In the genomic region with DNA sequence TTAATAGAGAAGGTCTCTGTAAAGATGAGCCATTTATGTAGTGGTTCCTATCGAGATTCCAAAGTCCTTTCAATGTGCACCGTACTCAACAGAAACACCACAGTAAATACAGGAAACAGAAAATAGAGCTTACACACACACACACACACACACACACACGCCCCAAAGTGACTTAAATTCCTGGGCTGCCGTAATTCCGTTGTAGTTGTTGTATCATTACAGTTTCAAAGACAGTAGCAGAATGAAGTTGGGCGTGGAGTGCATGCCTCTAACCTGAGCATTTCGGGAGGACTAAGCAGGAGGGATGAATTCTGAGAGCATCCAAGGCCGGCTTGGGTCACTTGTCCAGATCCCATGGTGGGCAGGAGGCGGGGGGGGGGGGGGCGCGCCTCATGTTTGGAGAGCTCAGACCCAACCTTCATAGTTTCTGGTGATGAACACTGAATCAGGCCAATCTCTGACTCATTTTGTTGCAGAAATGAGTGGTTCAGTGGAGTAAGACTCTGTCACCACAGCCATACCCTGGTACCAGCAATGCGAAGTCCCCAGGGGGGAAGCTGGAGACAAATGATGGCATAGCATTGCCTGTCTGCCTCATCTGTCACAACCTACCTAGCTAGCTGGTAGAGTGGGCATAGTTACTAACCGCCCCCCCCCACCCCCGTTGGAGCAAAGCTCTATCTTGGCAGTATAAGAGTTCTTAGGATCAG, we compare ENCODE assay signal across 11 mouse cellular contexts. TPM values are rescaled to one million over a fixed set of nuclear protein-coding genes. Genes with fewer than 3 reads are reported as not detected.
DNase-seq lines count a peak whose midpoint lies in the region; ATAC-seq and TF ChIP-seq lines count a peak whose summit lies in the region.
"Had no signal": no experiment of that assay in that cellular context is flagged by ENCODE, and none has a peak within 500 bp of the region (broad histone marks: within the 10 kb centered on the region; RNA-seq: fewer than 3 reads in every experiment).

No protein-coding gene starts in this region.

- H3K36me3 ChIP-seq in intestine, embryonic 16.5 days (ENCODE audit: control insufficient read depth, insufficient read depth, low read length) = no peaks in the 10 kb centered on the region
- H3K36me3 ChIP-seq in intestine, embryonic 15.5 days = no peaks in the 10 kb centered on the region
- peaks cover 21% of the 10 kb centered on the region for H3K36me3 ChIP-seq in ES-E14 (ENCODE audit: control insufficient read depth, insufficient read depth, low read length, poor library complexity, severe bottlenecking)
- H3K36me3 ChIP-seq in liver, embryonic 15.5 days (replicated peaks) = no peaks in the 10 kb centered on the region
- H3K36me3 ChIP-seq in forebrain, postnatal 0 days (ENCODE audit: insufficient read depth) = no peaks in the 10 kb centered on the region
- H3K36me3 ChIP-seq: embryonic facial prominence, embryonic 12.5 days; limb, embryonic 12.5 days had no signal

- DNase-seq in B cell, adult 2 months = peak; percentile 30 to 48
- no peak for DNase-seq in ES-E14 (ENCODE audit: low read depth, low spot score)
- no peak for DNase-seq in forebrain, postnatal 0 days
- no peak for DNase-seq in ovary, postnatal 36 days (ENCODE audit: low spot score)
- no peak for DNase-seq in testis, postnatal 14 days (ENCODE audit: low spot score)
- DNase-seq: right cerebral cortex, postnatal 4 days had no signal

- 85% methylated on average over 14 of the region's 14 CpGs for WGBS in intestine, embryonic 16.5 days
- WGBS in intestine, embryonic 15.5 days = 84% methylated on average over 14 of the region's 14 CpGs
- 77% methylated on average over 14 of the region's 14 CpGs for WGBS in liver, embryonic 15.5 days (ENCODE audit: insufficient replicate concordance)
- 87% methylated on average over 14 of the region's 14 CpGs for WGBS in forebrain, postnatal 0 days

- in situ Hi-C loops in ES-E14 (cut with MboI; ENCODE audit: low sequenced_read_pairs in 2 of 2, unreplicated experiment in 2 of 2) = no loop called here

- no peaks in the 10 kb centered on the region for H3K9me3 ChIP-seq in intestine, embryonic 16.5 days (ENCODE audit: control insufficient read depth, low read length)
- no peaks in the 10 kb centered on the region for H3K9me3 ChIP-seq in intestine, embryonic 15.5 days
- H3K9me3 ChIP-seq in ES-E14 (ENCODE audit: control insufficient read depth, insufficient read depth, low read depth, low read length) = no peaks in the 10 kb centered on the region
- no peaks in the 10 kb centered on the region for H3K9me3 ChIP-seq in liver, embryonic 15.5 days (replicated peaks)
- H3K9me3 ChIP-seq in forebrain, postnatal 0 days (ENCODE audit: low read length) = no peaks in the 10 kb centered on the region
- H3K9me3 ChIP-seq: embryonic facial prominence, embryonic 12.5 days; limb, embryonic 12.5 days had no signal

- no peak for TF ChIP-seq CTCF in forebrain, postnatal 0 days (IDR thresholded peaks at IDR 0.05; ENCODE audit: low read depth)

- H3K27ac ChIP-seq in intestine, embryonic 16.5 days (ENCODE audit: low read length) = no peak overlapping the region
- H3K27ac ChIP-seq in intestine, embryonic 15.5 days = no peak overlapping the region
- H3K27ac ChIP-seq in ES-E14 (ENCODE audit: insufficient read depth, low read depth, low read length, poor library complexity, severe bottlenecking) = peak overlapping the region; percentile 97; the same call in 1 of the 2 replicates
- H3K27ac ChIP-seq in liver, embryonic 15.5 days (replicated peaks) = no peak overlapping the region
- H3K27ac ChIP-seq in forebrain, postnatal 0 days (ENCODE audit: low read depth, low read length) = no peak overlapping the region
- H3K27ac ChIP-seq: embryonic facial prominence, embryonic 12.5 days had no signal

- H3K4me3 ChIP-seq in intestine, embryonic 16.5 days (ENCODE audit: low read length) = no peak overlapping the region
- H3K4me3 ChIP-seq in intestine, embryonic 15.5 days (replicated peaks) = no peak overlapping the region
- H3K4me3 ChIP-seq in ES-E14 (ENCODE audit: insufficient read depth in 1 of 2, low read depth in 1 of 2, low read length in 2 of 2, poor library complexity in 1 of 2, severe bottlenecking in 1 of 2) = peak overlapping the region; percentile 44 to 49
- H3K4me3 ChIP-seq in liver, embryonic 15.5 days (replicated peaks) = no peak overlapping the region
- no peak overlapping the region for H3K4me3 ChIP-seq in forebrain, postnatal 0 days (ENCODE audit: low read depth, low read length)
- H3K4me3 ChIP-seq: embryonic facial prominence, embryonic 12.5 days; limb, embryonic 12.5 days had no signal

- ATAC-seq in intestine, embryonic 16.5 days = 0 out of 2 replicates have a peak, but pooled peaks have one; percentile 7
- ATAC-seq in intestine, embryonic 15.5 days = no peak
- ATAC-seq in liver, embryonic 15.5 days (ENCODE audit: insufficient read depth) = no peak
- ATAC-seq in forebrain, postnatal 0 days = no peak

- no peak overlapping the region for H3K9ac ChIP-seq in intestine, embryonic 16.5 days (ENCODE audit: low read depth, low read length)
- H3K9ac ChIP-seq in intestine, embryonic 15.5 days = no peak overlapping the region
- peak overlapping the region; percentile 49 for H3K9ac ChIP-seq in ES-E14 (ENCODE audit: insufficient read depth, low read depth, low read length, poor library complexity, severe bottlenecking)
- no peak overlapping the region for H3K9ac ChIP-seq in liver, embryonic 15.5 days
- no peak overlapping the region for H3K9ac ChIP-seq in forebrain, postnatal 0 days
- H3K9ac ChIP-seq: embryonic facial prominence, embryonic 12.5 days; limb, embryonic 12.5 days had no signal

- H3K4me1 ChIP-seq in intestine, embryonic 16.5 days (ENCODE audit: control insufficient read depth, insufficient read depth, low read length) = peaks cover 6% of the 10 kb centered on the region
- H3K4me1 ChIP-seq in intestine, embryonic 15.5 days (replicated peaks) = peaks cover 5% of the 10 kb centered on the region
- H3K4me1 ChIP-seq in ES-E14 (ENCODE audit: control insufficient read depth in 2 of 2, insufficient read depth in 2 of 2, low read length in 2 of 2, poor library complexity in 1 of 2) = peaks cover 16 to 28% of the 10 kb centered on the region in 2 experiments
- peaks cover 67% of the 10 kb centered on the region for H3K4me1 ChIP-seq in liver, embryonic 15.5 days (replicated peaks)
- peaks cover 7% of the 10 kb centered on the region; the same call in 1 of the 2 replicates for H3K4me1 ChIP-seq in forebrain, postnatal 0 days (ENCODE audit: insufficient read depth)

- no peaks in the 10 kb centered on the region for H3K27me3 ChIP-seq in intestine, embryonic 16.5 days (replicated peaks; ENCODE audit: control insufficient read depth, insufficient read depth, low read length)
- no peaks in the 10 kb centered on the region for H3K27me3 ChIP-seq in intestine, embryonic 15.5 days (replicated peaks)
- no peaks in the 10 kb centered on the region for H3K27me3 ChIP-seq in liver, embryonic 15.5 days
- H3K27me3 ChIP-seq in forebrain, postnatal 0 days (ENCODE audit: insufficient read depth, low read length) = no peaks in the 10 kb centered on the region
- H3K27me3 ChIP-seq: limb, embryonic 12.5 days had no signal

- no peak overlapping the region for H3K4me2 ChIP-seq in intestine, embryonic 16.5 days (ENCODE audit: low read depth, low read length)
- no peak overlapping the region for H3K4me2 ChIP-seq in intestine, embryonic 15.5 days (replicated peaks)
- H3K4me2 ChIP-seq in liver, embryonic 15.5 days = peak overlapping the region; percentile 71; the same call in 1 of the 2 replicates
- H3K4me2 ChIP-seq in forebrain, postnatal 0 days (ENCODE audit: low read depth) = no peak overlapping the region

TF ChIP-seq in ES-E14, 5 proteins besides CTCF, POLR2A, EP300 and RAD21:
- no peak for TF ChIP-seq HCFC1 (IDR thresholded peaks at IDR 0.05; ENCODE audit: borderline replicate concordance, insufficient read depth, low read length)
- no peak for TF ChIP-seq MAFK (IDR thresholded peaks at IDR 0.05; ENCODE audit: insufficient read depth, low read depth, low read length)
- TF ChIP-seq ZNF384 (IDR thresholded peaks at IDR 0.05; ENCODE audit: low read depth, low read length) = no peak
- no peak for TF ChIP-seq CHD2 (IDR thresholded peaks at IDR 0.05; ENCODE audit: low read depth, low read length)
- no peak for TF ChIP-seq ZC3H11A (IDR thresholded peaks at IDR 0.05; ENCODE audit: borderline replicate concordance, low read depth, low read length)

RNA-seq across cellular contexts. Expression of a gene that starts 9.7 kb away (rescaled TPM):
- 3.3 and 4.0 TPM in 2 replicates for polyA plus RNA-seq in intestine, embryonic 16.5 days (2015; fragmentation: Nextera tagmentation; extraction: Ambion mirVana)
- polyA plus RNA-seq in intestine, embryonic 15.5 days (2015; fragmentation: Nextera tagmentation; extraction: Ambion mirVana) = 3.9 and 4.6 TPM in 2 replicates
- total RNA-seq in ES-E14 (2012; rRNA removed) = 90.8 and 173 TPM in 2 replicates
- polyA plus RNA-seq in liver, embryonic 15.5 days (2015; fragmentation: Nextera tagmentation; extraction: Ambion mirVana) = 1.1 and 1.3 TPM in 2 replicates
- 22.5 and 25.9 TPM in 2 replicates for total RNA-seq in forebrain, postnatal 0 days (2014; rRNA removed)
- 10.2 and 11.4 TPM in 2 replicates for polyA plus RNA-seq in forebrain, postnatal 0 days (2015; fragmentation: Nextera tagmentation; extraction: Ambion mirVana)

Comparison
In these comparisons a context has a peak if more than half of its experiments do, and no peak if none do; other contexts are left out.
1. H3K4me3 ChIP-seq: peak in ES-E14 (2 of 2); none in intestine, embryonic 16.5 days (single experiment), intestine, embryonic 15.5 days (single experiment), liver, embryonic 15.5 days (single experiment) and forebrain, postnatal 0 days (single experiment).
2. DNase-seq: peak in B cell, adult 2 months (2 of 2); none in ES-E14 (single experiment), forebrain, postnatal 0 days (single experiment), ovary, postnatal 36 days (single experiment) and testis, postnatal 14 days (single experiment).